Mouse (Mus musculus): ENCODE results near the gene Gm39566.

The Gm39566 gene

GRCm38 (mm10) chr11:69795983-69796435 lies 19.1 kb downstream of the Gm39566 start:
- DNase-seq (ENCODE audit: low spot score in 2 of 2), result no peak

- peak; percentile 86 to 92 for DNase-seq (ENCODE audit: low spot score in 2 of 2)
Measured at GRCm38 (mm10) chr11:69795168-69795982, 19.7 kb downstream of the Gm39566 start, which contains the start of gene Chrnb1. Chrnb1 (minus strand) TSS chr11:69795943.

GRCm38 (mm10) chr11:69793429-69793828 lies 21.7 kb downstream of the Gm39566 start:
- no peak for DNase-seq (ENCODE audit: low spot score in 2 of 2)

GRCm38 (mm10) chr11:69791420-69791819 lies 23.7 kb downstream of the Gm39566 start:
- no peak for DNase-seq (ENCODE audit: low spot score in 2 of 2)

- no peak for DNase-seq (ENCODE audit: low spot score in 2 of 2)
Measured at GRCm38 (mm10) chr11:69789431-69789830, 25.7 kb downstream of the Gm39566 start.

- DNase-seq (ENCODE audit: low spot score in 2 of 2), result no peak
Measured at GRCm38 (mm10) chr11:69787306-69787705, 27.8 kb downstream of the Gm39566 start.

- no peak for DNase-seq (ENCODE audit: low spot score in 2 of 2)
Measured at GRCm38 (mm10) chr11:69784793-69785272, 30.3 kb downstream of the Gm39566 start.

GRCm38 (mm10) chr11:69781828-69782227 lies 33.3 kb downstream of the Gm39566 start:
- DNase-seq (ENCODE audit: low spot score in 2 of 2), result no peak

GRCm38 (mm10) chr11:69778985-69779384 lies 36.1 kb downstream of the Gm39566 start:
- DNase-seq (ENCODE audit: low spot score in 2 of 2), result no peak

GRCm38 (mm10) chr11:69778258-69778982 lies 36.7 kb downstream of the Gm39566 start:
- no peak for DNase-seq (ENCODE audit: low spot score in 2 of 2)

GRCm38 (mm10) chr11:69777504-69778257 lies 37.4 kb downstream of the Gm39566 start:
- no peak for DNase-seq (ENCODE audit: low spot score in 2 of 2)

GRCm38 (mm10) chr11:69776488-69776887 lies 38.6 kb downstream of the Gm39566 start:
- DNase-seq (ENCODE audit: low spot score in 2 of 2), result no peak

- DNase-seq (ENCODE audit: low spot score in 2 of 2), result no peak
Measured at GRCm38 (mm10) chr11:69775716-69776115, 39.4 kb downstream of the Gm39566 start.

GRCm38 (mm10) chr11:69774961-69775360 lies 40.1 kb downstream of the Gm39566 start:
- DNase-seq (ENCODE audit: low spot score in 2 of 2), result no peak

GRCm38 (mm10) chr11:69767625-69767909 lies 47.5 kb downstream of the Gm39566 start:
- DNase-seq (ENCODE audit: low spot score in 2 of 2), result no peak

- DNase-seq (ENCODE audit: low spot score in 2 of 2), result no peak
Measured at GRCm38 (mm10) chr11:69766872-69767624, 48.0 kb downstream of the Gm39566 start.

GRCm38 (mm10) chr11:69766126-69766609 lies 48.9 kb downstream of the Gm39566 start:
- peak in 1 of 2 experiments; percentile 69 for DNase-seq (ENCODE audit: low spot score in 2 of 2)

- peak in 1 of 2 experiments; percentile 23 for DNase-seq (ENCODE audit: low spot score in 2 of 2)
Measured at GRCm38 (mm10) chr11:69765221-69766125, 49.6 kb downstream of the Gm39566 start, which contains the start of gene Zbtb4. Zbtb4 (plus strand) TSS chr11:69765912.

GRCm38 (mm10) chr11:69763551-69763950 lies 51.5 kb downstream of the Gm39566 start:
- no peak for DNase-seq (ENCODE audit: low spot score in 2 of 2)

- DNase-seq (ENCODE audit: low spot score in 2 of 2), result no peak
Measured at GRCm38 (mm10) chr11:69761868-69762267, 53.2 kb downstream of the Gm39566 start, which contains the start of gene Slc35g3. Slc35g3 (minus strand) TSS chr11:69761968.
